Mouse (Mus musculus) adrenal gland, postnatal 25 days (tissue): ENCODE results near the gene Eea1. TPM values are rescaled to one million over a fixed set of nuclear protein-coding genes. Genes with fewer than 3 reads are reported as not detected.
"Not testable (repeated sequence)": the region's sequence is repeated elsewhere in the genome, so short reads cannot be mapped to it uniquely, and the experiment has no call there.

Experiments
- DNase-seq: peaks from one replicate; pipeline ENCODE4 v3.0.0; 2021; ENCODE audit warnings: mixed read lengths
- long read RNA-seq: library from polyadenylated mRNA; stranded (forward); transcript quantifications from one replicate; pipeline ENCODE4 v2.0.0, GENCODE M21; 2021
- total RNA-seq: library from RNA; stranded (reverse); gene quantifications from 2 replicates; pipeline ENCODE4 v1.2.3, GENCODE M21; 2021

Gene Eea1
- 36.6 and 38.4 TPM in 2 replicates for total RNA-seq
- long read RNA-seq, full-length matches to known transcripts, result 2 of 18 reads
- long read RNA-seq, partial matches to known transcripts, result 11 of 18 reads
- long read RNA-seq, other reads (novel, unspliced or antisense), result 5 of 18 reads

DNA sequence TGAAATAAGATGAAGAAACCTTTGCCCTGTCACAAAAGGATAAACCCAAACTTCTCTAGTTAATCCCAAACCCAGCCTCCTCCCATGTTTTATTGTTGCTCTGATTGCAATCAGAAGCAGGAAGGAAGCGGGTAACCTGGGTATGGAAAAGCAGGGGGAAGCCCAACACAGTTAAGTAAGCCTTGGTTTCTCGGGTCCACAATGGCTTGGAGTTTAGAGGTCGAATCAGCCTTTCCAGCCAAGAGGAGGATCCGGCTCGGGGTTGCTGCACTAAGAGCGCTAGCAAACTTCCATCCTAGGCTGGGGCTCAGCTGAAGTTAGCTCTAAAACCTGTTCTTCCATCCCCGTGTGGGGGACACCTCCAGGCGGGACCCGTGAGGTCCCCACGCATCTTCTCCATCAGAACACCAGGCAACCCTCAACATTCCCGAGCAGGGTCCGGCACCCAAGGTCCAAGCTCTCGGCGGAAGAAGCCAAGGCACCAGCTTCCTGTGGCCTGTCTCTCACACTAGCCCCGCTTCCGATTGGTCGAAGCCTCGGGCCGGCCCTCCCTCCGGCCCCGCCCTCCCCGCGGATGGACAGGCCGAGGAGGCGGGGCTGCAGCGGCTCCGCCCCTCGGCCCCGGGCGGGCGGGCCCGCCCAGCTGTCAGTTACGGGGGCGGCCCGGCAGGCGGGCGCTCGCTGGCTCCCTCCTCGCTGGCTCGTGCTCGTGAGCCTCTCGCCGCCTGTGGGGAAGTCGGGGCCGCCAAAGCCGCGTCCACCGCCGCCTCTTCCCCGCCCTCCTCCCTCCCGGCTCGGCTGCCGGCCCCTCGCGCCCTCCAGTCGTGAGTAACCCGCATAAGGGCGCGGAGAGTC, at the start of gene Eea1:
Gene Eea1 (plus strand): TSS at position 605 of the 855 bp plus-strand sequence.
- DNase-seq, result peak; percentile 93

DNA sequence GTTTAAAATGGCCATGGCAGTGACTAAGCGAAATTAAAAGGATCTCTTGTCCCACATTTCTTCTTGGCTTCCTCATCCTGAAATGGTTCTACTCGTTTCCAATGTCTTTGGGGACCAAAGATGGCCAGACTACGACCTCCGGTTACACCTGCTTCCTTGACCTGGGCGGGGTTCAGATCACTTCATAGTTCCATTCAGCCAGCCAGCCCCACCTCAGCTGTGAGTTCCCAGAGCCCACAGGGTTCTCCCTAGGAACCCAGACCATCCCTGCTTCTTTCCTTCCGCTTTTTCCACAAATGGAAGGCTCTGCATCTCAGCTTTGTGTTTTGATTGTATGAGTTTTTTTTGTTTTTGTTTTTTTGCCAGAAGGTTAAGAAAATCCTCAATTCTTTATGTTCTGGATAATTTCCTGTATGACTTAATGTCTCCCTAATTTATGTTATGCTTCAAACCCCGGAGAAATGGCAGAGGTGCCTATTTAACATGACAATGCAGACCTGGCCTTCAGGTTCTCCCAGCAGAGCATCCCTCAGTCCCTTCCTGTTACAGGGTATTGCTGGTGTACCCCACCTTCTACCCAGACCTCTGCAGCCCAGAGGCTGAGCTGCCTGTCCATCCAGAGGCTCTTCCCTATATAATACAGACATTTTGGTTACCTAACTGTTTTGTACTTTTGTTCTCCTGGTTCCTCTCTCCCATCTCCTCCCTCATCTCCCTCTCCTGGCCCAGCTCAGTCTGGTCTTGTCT, 49.1 kb upstream of the Eea1 start:
- no peak for DNase-seq

DNA sequence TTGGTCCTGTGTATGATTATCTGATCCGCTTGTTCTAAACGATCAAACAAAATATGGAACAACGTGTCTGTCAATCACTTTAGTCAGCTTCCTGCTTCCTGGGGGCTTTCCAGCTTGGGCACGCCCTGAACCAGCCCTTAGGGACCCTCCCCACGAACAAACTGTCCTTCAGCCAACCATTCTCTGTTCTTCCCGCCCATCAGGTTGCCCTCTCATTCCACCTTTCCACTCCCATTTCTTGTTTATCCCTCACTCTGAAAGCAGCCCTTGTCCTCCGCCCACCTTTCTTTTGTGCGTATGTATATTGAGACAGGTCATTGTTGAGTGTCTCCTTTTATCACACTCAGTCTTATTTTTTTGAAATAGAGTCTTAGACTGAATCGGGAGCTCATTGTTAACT, 48.3 kb upstream of the Eea1 start:
- no peak for DNase-seq

DNA sequence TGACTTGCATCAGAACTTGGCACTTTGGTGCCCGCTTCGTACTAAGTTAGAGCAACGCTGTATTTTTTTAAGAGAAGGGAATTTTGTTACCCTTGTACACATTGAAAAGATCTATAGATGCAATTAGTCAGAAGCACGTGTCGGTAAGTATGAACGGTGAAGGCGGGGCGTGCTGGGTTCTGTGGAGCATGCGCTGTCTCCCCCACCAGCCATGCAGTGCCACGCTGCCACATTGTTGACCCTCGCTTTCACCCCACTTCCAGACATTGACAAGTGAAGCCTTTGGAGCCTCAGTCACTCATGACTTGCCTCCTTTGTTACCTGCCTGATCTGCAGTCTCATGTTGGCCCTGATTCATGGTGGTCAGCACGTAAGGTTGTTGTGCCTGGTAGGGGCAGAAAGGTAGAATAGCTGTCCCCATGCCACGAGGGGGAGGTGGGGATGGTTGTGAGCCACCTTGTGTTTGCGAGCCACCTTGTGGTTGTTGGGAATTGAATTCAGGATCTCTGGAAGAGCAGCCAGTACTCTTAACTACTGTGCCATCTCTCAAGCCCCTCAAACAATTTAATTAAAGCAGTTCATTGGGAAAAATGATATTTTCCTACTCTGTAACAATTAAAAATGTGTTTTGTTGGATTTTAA, 47.0 kb upstream of the Eea1 start:
- no peak for DNase-seq

DNA sequence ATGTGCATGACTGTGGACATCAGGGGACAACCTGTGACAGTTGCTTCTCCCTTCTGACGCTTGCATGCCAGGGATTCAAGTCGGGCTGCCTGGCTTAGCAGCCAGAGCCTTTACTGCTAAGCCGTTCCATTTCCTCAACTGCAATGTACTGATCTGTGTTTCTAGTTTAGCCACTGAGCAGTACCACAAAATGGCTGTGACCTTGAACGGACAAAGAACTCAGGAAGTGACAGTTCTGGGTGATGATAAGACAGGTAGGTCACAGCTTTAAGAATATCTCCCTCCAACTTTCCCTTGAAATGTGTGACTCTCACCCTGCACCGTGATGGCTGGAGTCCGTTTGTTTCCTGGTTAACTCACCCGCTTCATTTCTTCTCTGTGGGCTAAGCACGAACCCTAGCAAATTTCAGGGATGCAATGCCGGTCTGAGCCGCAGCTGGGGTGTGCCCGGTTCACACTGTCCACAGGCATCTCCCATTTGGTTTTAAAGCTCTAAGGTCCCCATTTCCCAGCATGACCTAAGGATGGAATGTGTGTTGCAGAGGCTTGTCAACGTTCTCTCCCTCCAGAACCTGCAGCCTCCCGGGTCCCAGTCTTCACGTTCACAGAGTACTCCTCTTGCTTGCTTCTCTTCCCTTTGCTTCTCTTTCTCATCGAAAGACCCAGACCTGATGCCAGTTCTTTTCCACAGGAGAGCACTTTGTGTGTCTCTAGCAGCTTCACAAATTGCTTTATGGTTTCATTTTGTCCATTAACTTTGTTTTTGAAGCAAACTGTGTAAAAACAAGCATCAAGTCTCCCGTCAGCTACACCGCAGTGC, 46.2 kb upstream of the Eea1 start:
- DNase-seq, result no peak

DNA sequence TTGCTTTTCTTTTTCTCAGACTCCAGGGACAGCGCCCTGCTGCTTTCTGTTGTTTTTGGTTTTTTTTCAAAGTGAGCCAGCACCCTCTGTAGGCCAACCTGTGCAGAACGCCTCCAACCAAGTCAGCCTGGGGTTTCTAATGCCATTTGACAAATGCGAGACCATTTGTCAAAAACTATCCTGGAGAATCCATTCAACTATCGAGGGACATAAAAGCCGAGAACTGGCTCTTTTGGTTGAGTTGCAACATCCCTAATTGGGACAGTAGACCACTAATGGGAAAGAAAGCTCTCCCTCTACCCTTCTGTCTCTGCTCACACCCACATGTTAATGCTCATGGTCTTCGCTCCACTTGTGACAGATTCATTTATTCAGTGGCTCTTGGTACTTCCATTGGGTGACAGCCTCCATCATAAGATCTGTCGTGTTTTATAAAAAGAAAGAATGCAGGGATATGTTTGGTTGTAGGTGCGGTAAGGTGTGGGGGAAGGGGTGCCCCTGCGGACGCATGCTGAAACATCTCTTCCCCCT, 45.5 kb upstream of the Eea1 start:
- peak; percentile 35 for DNase-seq

DNA sequence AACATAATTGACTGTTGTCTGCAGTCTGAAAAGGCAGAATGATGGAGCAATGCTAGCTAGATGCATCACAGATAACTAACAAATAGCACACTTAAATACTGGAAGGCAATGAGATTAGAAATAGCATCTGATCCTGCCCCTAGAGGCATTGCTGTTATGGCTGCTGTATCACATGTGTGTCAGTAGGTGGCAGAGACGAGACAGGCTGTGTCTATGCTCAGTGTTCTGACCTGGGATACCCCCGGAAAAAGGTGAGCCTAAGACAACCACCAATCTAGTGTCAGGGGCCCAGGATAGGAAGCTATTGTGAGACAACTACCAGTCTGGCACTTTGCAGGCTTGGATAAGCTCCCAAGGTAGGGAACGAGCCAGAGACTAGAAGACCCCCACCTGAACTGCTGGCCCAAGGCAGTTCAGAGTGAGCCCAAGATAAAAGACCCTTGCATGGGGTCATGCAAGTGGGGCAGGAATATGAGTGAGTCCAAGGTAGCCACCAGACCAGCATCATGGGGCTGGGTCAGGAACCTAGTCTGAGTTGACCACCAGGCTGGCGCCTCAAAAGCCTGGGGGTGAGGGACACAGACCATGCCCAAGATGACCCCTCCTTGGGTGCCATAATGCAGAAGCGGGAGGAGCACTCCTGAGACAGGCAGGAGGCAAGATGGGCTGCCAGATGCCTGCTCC, 41.8 kb upstream of the Eea1 start:
- DNase-seq, result no peak

DNA sequence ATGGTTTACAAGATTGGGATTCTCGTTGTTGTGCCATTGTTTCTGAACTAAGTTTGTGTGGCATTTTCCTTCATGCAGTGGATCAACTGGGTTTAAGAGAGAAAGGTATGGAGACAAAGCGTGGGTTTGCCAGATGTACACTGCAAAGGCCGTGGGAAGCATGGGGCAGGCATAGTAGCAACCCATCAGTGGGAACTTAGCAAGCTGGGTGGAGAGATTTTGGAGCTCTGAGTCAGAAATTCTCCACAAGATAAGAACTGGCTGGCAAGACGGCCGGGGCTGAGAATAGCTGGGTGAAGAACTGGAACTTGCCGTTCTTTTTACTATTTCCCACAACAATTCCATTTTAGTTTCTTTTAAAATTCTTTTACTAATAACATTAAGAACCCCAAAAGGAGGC, 35.8 kb upstream of the Eea1 start:
- DNase-seq, result no peak

DNA sequence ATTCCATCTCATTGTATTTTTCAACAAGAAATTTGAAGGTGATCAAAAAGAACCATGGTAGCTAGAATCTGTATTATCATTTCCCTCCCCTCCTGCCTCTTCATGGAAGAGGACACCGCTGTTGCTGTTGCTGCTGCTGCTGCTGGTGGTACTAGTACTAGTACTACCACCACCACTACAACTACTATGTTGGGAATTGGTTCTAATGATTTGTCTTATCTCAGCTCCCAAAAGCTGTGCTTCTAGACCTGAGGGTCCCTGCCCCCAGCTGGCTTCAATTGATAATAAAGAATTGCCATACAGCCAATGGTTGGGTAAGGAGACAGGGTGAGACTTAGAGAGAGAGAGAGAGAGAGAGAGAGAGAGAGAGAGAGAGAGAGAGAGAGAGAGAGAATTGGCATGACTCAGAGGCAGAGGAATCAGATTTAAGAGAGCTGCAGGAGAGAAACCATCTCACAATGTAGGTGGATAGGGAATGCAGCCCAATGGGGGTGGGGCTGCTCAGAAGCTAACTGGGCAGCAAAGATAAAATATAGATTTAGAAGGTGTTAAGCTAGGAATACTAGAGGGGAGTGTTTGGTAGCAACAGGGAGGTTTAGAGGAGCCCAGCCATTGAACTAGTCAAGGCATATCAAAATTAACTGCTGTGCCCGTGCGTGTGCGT, 31.1 kb upstream of the Eea1 start:
- DNase-seq, result no peak

DNA sequence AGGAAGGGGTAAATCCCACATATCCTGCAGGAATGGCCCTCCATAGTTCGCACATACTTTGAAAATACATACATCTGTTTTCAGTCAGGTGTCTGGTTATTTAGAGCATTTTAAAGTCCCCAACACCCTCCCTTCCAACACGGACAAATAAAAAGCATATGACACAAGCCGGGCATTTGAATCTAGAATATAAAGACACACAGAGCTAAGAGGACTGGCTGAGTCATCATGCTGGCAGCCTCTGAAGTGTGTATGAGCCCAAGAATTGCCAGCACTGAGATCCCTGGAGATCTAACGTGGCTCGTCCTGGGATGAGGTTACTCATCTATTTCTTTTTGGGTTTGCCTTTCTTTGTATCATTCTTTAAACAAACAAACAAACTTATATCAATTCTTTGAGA, 29.4 kb upstream of the Eea1 start:
- DNase-seq, result no peak

DNA sequence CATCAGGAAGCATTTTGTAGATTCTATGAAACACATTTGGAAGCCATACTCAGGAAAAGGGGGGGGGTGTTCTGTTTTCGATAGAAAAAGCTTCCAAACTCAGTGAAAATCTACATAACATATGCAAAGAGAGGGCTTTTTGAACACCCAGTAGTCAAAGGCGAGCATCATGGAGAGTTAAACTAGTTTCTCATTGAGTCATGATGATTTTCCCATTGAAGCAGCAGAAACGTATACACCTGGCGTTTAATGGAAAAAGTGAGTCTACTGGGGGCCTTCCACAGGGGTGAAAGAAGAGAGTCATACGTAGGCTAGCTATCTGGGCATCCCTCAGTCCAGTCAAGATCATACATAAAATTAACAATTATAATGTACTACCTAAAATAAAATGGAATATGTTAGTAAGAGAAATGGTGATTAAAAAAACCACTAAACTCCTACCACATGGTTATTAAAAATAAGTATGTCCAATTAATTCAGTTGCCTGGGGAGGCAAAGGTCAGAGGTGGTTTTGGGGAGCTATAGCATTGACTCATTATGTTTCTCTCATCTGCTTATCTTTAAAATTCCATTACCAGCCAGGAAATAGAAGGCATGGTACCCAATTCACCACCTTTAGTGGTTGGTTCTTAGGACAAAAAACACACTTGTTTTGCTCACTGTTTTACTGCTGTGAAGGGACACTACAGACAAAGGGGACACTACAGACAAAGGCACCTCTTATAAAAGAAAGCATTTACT, 25.8 kb upstream of the Eea1 start:
- no peak for DNase-seq

DNA sequence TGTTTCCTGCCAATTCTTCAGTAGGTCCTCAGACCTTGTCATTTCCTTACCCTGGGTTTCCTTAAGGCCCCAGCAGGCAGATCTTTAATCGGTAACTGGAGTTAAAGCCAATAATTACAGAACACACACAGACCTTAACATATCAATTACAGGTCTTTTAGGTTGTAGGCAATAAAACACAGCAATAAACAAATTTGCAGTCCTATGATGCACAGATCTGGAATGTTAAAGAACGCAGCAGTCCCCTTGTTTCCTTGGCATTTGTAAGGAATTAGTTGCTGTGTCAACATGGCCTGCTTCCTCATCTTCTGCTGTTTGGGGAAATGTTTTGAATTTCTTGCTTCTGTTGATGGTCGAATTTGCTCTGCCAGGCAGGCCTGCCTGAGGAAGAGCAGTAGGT, 21.7 kb upstream of the Eea1 start:
- DNase-seq, result no peak

DNA sequence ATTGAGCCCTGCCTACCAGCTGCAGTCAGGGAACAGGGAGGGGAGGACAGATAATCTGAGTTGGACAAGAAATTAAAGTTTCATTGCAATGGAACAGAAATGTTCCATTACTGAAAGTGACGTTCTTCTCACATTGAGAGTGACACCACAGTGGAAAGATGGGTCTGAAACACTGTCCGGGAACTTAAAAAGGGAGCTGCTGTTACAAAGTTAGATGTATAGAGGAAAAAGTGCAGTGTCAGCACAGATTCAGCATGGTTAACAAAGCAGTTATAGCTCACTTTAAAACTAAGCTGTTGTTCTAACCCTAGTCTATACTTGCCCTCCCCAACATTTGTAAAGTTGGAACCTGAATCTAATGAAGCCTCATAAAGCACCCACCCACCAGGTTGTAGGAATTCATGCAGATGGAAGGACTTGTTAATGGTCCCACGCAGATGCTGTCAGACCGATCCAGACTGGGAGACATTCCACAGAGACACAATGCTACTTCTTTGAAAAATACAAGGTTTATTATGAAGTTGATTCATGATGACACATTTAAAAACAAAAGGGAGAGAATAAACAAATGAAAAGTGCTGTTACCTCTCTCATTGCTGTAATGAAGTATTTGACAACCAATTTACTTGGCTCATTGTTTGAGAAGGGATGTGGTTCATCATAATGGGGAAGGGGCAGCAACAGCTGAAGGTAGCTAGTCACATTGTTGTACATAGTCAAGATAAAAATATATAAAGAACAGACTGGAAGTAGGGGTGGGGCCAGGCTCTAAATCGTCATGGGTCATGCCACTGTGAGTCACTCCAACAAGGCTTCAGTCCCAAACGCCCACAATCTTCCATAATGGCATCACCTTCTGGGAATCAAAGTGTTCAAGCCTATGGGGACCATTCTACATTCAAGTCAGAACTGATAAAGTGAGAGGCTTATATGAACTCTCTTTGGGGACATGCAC, 16.9 kb upstream of the Eea1 start:
- DNase-seq, result no peak

DNA sequence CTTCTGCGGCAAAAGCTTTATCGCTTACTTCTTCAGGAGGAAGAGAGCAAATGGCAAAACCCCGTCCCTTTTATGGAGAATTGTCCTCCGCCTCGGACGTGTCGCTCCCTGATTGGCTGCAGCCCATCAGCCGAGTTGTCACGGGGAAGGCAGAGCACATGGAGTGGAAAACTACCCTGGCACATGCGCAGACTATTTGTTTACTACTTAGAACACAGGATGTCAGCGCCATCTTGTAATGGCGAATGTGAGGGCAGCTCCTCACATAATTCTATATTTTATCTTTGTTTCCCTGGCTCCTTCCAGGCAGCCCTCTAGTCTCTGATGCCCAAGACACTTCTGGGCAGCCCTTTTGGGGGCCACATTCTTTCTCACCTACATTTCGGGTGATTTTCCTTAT, 6.8 kb upstream of the Eea1 start:
- not testable (repeated sequence) for DNase-seq

DNA sequence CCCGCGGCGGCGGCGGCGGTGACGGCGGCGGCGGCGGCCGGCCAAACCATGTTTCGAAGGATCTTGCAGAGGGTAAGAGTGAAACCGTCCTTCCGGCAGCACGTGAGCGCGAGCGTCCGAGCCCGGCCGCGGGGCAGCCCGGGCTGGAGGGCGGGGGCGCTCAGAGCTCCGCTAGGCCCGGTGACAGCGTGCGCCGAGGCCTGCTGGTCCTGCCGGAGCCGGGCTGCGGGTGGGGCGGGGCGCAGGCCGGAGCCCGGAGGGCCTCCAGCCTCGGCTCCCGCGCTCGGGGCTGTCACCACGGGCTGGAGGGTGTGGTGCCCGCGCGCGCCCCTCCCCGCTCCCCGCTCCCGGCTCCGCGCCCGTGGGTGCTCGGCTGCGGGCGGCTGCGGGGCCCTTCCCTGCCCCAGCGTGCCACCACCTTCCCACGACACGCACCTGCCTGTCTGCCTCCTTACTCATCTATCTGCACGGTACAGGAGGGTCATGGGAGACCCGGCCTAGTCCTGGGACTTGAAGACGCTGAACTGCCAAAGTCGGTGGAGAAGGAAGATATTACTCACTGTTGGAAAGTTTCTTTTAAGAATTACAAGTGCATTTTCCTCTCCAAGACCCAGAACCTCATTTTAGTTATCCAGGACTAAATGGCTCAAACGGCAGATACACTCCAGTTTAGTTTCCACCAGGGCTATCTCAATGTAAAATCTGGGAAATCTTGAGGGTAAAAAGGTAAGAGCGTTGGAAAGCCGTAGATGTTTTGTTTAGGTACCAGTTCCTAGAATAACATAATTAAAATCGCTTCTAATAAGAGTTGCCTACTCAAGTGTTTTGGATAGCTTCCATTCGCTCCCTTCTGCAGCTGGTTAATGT, 684 bp downstream of the Eea1 start:
- DNase-seq, result no peak

DNA sequence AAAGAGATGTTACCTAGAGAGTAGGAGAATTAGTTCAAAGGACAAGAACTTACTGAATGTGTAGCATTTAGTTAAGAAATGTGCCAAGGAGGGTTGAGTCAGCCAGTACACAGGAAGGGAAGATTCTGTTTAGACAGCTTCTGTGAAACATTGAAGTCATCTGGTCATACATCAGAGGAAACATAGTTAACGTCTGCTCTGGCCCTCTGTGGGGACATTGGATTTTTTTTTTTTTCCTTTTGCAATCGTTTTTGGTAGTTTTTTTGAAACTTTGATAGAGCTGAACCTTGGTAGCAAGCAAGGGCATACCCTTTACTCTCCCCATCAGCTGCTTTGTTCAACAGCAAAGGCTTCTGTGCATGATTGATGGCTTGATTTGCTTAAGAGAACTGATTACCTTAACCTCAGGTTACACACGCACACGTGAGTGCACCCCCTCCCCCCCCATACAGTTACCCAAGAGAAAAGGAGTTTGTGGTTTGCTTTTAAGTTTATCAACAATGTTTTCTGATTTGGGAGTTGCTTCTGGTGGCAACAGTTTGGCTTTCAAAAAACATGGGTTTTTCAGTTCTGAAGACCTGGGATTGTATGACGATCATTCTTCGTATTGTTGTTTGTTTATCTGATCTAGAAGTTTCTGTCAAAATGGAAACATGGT, 1.4 kb downstream of the Eea1 start:
- DNase-seq, result no peak

DNA sequence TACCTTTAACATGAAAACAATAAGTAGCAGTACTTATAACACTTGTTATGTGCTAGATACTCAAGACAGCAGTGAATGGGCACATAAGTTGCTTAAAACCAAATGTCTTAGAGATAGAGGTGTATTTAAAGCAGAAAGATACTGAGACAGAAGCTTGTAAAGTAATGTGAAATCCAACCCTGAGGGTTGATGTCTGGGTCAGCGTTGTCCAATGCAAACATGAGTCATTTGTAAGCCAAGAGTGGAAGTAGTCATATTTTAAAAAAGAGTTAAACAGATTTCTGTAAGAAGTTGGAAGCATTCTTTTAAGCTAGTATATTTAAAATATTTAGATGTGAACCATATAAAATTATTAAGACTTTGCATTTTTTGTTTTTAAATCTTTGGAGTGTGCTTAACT, 4.6 kb downstream of the Eea1 start:
- DNase-seq, result no peak
